Mouse (Mus musculus): Measurements from ENCODE around the gene Rpl29. TPM values are rescaled to one million over a fixed set of nuclear protein-coding genes. Genes with fewer than 3 reads are reported as not detected.

The Rpl29 gene
- total RNA-seq, 2 experiments from 2014 or later, result 295 to 325 TPM

DNA sequence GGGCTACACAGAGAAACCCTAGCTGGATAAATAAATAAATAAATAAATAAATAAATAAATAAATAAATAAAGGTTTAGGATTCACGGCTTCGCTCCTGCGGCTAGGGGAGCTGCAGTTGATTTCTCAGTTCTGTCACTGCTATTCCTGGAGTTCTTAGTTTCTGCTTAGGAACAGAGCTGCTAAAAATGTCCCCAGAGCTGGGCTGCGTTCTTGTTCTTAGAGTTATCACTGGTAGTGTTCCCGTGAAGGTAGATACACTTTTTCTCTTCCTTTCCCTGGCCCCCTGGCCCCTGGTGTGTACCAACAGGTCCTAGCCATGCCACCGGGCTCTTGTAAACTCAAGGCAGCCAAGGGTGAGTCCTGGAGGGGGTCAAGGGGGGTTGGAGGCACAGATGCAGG, 12.4 kb upstream of the Rpl29 start:
- DNase-seq (ENCODE audit: low spot score in 2 of 2), result no peak

DNA sequence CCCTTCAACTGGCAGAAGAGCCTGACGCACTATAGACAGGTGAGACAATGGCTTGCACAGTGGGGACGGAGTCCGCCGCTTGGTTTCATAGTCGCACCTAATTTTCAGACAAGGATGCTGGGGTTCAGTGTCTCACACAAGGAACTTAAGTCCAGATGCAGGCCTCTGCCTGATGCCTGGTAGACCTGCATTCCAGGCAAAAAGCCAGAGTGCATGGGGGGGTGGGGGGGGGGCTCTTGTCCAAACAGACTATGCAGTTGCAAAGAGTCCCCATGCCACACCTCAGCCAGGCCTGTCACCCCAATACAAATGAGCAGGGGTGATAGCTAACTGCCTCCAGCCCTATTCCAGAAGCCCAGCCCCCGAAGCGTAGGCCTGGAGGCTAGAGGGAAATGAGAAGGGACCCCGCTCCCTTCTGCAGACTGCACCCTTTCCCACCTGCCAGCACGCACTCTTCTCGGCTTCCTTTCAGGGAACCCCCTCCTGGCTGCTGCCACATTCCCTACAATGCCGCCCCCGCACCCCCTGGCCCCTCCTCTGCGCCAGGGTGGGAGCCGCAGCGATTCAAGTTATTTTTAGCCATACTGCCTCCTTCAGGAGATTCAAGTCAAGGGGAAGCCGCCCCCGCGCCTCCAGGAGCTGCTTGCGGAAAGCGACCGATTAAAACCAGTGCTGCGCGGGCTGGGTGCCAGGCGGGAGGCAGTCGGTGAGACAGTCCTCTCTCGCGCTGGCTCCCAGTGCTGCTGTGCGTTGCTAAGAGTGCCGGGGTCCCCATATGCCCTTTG, 11.2 kb upstream of the Rpl29 start:
- DNase-seq (ENCODE audit: low spot score in 2 of 2), result peak; percentile 83 to 87

DNA sequence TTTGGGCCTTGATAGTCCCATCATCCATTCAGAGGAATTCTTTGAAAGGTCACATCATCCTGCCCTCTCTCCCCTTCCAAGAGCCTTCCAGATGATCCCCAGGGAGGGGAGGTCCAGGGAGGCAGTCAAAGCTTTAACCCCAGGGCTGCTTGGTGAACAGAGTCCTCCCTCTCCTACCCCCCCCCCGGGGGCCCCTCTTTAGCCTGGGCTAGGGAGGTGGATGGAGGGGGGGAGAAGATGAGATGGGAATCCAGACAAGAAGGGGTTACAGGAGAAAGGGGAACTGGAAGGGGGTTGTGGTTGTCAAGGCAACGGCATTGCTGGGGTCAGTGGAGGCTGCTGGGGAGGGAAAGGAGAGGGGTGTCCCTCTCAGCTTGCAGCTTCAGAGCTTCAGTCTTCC, 8.6 kb upstream of the Rpl29 start:
- no peak for DNase-seq (ENCODE audit: low spot score in 2 of 2)

DNA sequence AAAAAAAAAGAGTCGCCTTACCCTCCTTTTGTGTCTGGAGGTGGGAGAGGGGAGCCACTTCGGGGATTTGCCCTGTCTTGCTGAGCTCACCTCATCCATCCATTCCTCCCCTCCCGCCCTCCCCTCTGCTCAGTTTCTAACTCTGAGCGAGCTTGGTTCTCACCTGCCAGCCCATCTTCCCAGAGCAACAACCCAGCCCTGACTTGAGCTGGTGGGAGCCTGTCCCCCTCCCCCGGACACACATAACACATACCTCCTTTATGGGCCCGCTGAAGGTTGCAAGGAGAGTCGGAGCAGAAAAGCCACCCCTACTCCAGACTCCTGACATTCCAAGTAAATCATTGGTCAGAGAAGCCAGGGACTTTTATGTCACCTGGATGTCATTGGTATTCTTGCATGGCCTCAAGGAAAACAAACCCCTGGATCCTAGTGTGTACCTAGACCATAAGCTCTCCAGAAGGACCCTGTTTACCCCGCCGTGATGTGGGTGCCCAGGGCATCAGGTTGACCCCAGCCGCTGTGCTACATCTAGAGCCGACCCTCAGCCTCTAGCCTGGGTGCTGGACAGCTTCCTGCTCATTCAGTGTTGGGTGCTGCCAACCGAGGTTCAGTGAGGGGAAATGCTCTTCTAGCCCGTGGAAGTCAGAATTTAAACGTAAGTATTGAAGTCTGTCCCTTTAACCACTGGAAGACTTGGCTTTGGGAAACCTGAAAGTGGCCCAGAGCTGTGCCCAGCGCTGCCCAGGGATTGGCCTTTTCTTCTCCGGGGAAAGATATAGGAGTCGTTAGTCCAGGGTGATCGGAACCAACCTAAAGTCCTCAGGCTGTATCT, 8.0 kb upstream of the Rpl29 start:
- DNase-seq (ENCODE audit: low spot score in 2 of 2), result no peak

DNA sequence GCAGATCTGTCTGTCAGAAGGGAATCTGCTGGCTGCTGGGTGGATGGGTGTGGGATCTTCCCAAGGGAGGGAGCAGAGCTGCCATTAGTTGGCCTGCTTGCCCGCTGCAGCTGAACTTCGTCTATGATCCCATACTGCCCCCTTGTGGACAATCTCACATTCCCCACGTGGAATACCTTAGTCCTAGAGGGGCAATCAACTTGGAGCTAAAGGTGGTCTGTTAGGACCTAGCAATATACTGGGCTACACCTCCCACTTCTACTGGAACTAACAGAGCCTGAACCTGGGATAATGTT, 7.4 kb upstream of the Rpl29 start:
- peak; percentile 88 to 94 for DNase-seq (ENCODE audit: low spot score in 2 of 2)

DNA sequence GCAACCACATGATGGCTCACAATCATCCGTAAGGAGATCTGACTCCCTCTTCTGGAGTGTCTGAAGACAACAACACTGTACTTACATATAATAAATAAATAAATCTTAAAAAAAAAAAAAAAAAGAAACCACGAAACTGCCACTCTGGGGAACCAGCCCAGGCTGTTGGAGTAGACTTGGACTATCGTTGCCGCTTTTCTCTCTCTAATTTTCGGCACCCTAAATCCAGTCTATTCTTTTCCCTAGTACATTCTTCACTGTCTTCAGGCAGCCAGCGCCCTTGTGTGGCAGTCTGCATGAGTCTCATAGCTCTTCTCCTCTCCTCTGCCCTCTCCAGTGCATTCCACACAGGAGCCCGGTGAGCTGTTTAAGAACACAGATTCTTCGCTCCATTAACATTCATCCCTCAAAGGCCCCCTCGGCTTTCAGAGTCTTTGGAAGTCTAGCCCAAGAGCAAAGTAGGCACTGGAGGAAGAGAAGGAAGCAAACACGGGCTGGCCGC, 484 bp upstream of the Rpl29 start:
- no peak for DNase-seq (ENCODE audit: low spot score in 2 of 2)

DNA sequence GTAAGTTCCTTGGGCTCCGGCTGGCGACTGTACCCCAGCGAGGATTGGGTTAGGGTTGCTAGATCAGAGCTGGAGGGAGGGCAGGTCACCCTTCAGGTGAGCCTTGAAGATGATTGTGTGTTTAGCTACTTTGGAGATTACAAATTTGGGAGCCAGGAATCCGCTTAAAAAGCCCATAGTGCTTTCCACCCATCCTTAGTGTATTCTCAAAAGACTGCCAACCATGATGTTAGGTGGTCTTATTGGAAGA, 686 bp downstream of the Rpl29 start:
- DNase-seq (ENCODE audit: low spot score in 2 of 2), result no peak

DNA sequence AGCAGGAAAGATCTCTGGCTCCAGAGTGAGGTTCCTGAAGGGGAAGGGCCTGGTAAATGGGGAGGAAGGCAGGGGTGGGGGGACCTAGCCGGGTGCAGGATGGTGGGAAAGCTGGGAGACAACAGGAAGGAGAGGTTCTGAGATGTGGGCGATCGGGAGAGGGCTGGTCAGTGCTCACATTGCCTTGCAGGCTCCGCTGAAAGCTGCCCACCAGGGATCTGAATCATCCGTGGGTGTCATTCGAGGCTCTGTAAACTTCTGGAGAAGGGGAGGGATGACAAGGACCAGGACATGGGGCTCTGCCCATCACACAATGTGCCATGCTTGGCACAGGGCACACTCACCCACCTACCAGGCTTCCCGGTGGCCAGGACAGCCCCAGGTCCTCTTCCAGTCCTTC, 4.1 kb downstream of the Rpl29 start:
- no peak for DNase-seq (ENCODE audit: low spot score in 2 of 2)

DNA sequence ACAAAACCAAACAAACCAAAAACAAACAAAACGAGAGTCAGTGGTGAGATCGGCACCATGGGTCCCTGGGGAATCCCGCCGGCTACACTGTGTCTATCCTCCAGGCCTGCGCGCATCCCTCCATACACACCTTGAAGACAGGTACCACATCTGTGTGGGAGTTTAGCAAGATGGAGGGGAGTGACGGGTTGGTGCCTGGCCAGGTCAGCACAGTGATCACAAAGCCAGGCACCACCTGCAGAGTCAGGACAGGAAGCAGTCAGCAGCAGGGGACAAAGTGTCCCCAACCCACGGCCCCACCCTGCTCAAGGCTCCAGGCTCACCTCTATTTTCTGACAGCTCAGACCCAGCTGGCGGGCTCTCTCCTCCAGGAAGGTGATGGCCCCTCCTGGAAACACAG, 7.3 kb downstream of the Rpl29 start:
- no peak for DNase-seq (ENCODE audit: low spot score in 2 of 2)

- no peak for DNase-seq (ENCODE audit: low spot score in 2 of 2)
These were observed 13.4 kb downstream of the Rpl29 start for GRCm38 (mm10) chr9:106442680-106443079.

DNA sequence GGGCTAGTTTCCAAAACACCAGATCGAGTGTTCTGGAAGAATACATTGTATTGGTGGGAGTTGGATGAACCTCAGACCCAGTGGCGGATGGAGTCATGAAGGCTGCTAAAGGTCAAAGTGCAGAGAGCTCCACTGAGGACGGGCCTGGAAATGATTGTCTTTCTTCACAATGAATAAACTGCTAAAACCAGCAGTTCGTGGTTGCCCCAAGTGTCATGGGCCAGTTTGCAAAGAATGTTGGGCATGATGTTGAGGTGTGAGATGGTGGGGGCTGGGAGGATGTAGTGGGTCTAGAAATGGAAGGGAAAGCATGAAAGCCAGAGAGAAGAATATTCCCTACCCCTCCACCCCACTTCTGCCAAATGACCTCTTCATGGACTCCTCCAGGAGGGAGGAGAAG, 15.6 kb downstream of the Rpl29 start:
- DNase-seq (ENCODE audit: low spot score in 2 of 2), result no peak

- peak; percentile 93 for DNase-seq (ENCODE audit: low spot score in 2 of 2)
These were observed 18.1 kb downstream of the Rpl29 start, which contains the start of the genes Abhd14b and Abhd14a for GRCm38 (mm10) chr9:106447348-106447747. TSS of gene Abhd14b (plus strand) at chr9:106447459. TSS of gene Abhd14a (minus strand) at chr9:106447678.

DNA sequence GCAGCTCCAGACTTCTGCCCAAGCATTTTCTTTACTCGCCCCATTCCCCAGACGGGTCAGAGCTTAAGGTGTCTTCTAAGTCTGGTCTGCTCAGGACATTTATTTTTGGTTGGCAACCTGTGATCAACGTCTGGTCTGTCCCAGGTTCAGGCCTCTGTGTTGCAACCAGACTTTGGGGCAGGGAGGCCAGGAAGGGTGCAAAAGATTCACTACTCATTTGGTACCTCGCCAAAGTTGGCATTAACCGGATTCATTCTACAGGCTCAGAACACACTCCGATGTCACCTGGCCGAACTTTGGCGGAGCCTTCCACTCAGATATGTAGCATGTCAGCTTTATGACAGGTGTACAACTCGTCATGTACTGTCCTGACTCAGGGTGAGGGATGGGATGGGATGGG, 18.7 kb downstream of the Rpl29 start:
- no peak for DNase-seq (ENCODE audit: low spot score in 2 of 2)

- peak in 1 of 2 experiments; percentile 76 for DNase-seq (ENCODE audit: low spot score in 2 of 2)
These were observed 19.3 kb downstream of the Rpl29 start for GRCm38 (mm10) chr9:106448498-106449031.

- DNase-seq (ENCODE audit: low spot score in 2 of 2), result no peak
These were observed 20.7 kb downstream of the Rpl29 start for GRCm38 (mm10) chr9:106449947-106450346.

- DNase-seq (ENCODE audit: low spot score in 2 of 2), result no peak
These were observed 21.4 kb downstream of the Rpl29 start for GRCm38 (mm10) chr9:106450661-106451060.

DNA sequence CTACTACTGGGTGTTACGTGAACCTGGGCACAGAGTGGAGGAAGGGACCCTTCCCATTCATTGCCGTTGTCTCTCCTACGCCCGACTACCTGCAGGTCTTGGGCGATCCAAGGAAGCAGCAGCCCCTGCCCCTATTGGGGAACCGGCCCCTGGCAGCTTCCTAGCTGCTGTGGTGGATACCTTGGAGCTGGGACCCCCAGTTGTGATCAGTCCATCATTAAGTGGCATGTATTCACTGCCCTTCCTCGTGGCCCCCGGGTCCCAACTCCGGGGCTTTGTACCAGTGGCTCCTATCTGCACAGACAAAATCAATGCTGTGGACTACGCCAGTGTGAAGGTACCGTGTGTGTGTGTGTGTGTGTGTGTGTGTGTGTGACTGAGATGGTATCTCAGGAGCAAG, 22.0 kb downstream of the Rpl29 start:
- DNase-seq (ENCODE audit: low spot score in 2 of 2), result no peak

DNA sequence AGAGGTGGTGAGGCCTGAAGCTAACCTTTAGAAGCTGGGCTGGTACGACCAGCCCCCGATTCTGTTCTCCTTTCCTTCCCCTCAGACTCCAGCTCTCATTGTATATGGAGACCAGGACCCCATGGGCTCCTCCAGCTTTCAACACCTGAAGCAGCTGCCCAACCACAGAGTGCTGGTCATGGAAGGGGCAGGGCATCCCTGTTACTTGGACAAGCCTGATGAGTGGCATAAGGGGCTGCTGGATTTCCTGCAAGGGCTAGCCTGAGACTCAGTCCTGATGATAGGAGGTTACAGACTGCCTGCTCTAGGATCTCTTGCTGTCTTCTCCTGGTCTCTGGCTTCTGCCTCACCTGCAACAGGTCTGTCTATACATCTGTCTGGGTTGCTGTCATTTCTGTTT, 22.6 kb downstream of the Rpl29 start:
- DNase-seq (ENCODE audit: low spot score in 2 of 2), result no peak

DNA sequence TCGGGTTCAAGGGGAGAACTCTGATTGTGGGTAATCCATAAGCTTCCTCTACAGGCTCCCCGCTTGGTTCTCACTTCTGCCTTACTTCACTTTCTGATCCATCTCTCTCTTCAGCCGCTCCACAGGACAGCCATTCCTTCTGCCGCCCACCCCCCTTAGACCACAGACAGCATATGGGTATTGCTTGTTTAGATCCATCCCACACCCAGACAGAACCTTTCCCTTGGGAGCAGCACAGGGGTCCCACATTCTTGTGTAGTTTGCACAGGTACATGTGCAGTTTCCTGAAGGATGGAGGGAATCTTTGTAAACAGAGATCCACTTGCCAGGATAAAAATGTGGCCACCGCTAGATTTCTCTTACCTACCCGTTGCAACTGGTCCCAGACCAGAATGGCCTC, 23.1 kb downstream of the Rpl29 start:
- DNase-seq (ENCODE audit: low spot score in 2 of 2), result no peak

GRCm38 (mm10) chr9:106452821-106453220, 23.6 kb downstream of the Rpl29 start:
- DNase-seq (ENCODE audit: low spot score in 2 of 2), result no peak

- no peak for DNase-seq (ENCODE audit: low spot score in 2 of 2)
These were observed 24.2 kb downstream of the Rpl29 start, which contains the start of gene Pcbp4 for GRCm38 (mm10) chr9:106453271-106454070. TSS of gene Pcbp4 (plus strand) at chr9:106453291.

Data from layer of hippocampus, postnatal 14 days (tissue).